In the genomic region with DNA sequence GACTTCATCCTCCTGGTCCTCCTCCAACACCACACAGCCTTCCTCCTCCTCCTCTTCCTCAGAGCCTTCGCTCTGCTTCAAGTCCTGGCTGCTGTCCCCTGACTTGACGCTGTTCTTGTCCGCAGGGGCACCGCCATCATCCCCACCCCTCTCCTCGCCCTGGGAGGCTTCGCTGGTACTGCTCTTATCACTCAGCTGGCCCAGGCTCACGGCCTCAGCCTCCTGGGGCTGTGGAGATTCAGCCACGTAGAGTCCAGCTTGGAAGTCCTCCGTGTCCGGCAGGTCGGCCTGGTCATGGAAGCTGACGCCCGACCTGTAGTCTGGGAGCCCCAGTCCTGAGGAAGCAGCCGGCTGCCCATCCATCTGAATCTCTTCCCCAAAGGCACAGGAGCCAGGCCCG, we compare ENCODE assay signal across 9 mouse cellular contexts. TPM values are rescaled to one million over a fixed set of nuclear protein-coding genes. Genes with fewer than 3 reads are reported as not detected.
A peak's percentile ranks its signal among the peaks of the same experiment; 100 is the strongest.
DNase-seq lines count a peak whose midpoint lies in the region; ATAC-seq and TF ChIP-seq lines count a peak whose summit lies in the region.
"Had no signal": no experiment of that assay in that cellular context is flagged by ENCODE, and none has a peak within 500 bp of the region (broad histone marks: within the 10 kb centered on the region; RNA-seq: fewer than 3 reads in every experiment).

No protein-coding gene starts in this region.

- H3K9me3 ChIP-seq in forebrain, embryonic 14.5 days (replicated peaks; ENCODE audit: control insufficient read depth, low read length) = no peaks in the 10 kb centered on the region
- no peaks in the 10 kb centered on the region for H3K9me3 ChIP-seq in forebrain, embryonic 13.5 days (replicated peaks)
- H3K9me3 ChIP-seq in kidney, postnatal 0 days (replicated peaks; ENCODE audit: low read length) = no peaks in the 10 kb centered on the region

- WGBS in forebrain, embryonic 14.5 days = 92% methylated on average over 15 of the region's 15 CpGs
- 93% methylated on average over 15 of the region's 15 CpGs for WGBS in forebrain, embryonic 13.5 days
- 81% methylated on average over 15 of the region's 15 CpGs for WGBS in kidney, postnatal 0 days
- 82% methylated on average over 15 of the region's 15 CpGs for WGBS in spleen, adult 2 months

- 0 out of 2 replicates have a peak overlapping the region, but pooled peaks have one; percentile 8 for H3K9ac ChIP-seq in forebrain, embryonic 14.5 days (ENCODE audit: low read length)
- H3K9ac ChIP-seq in forebrain, embryonic 13.5 days = no peak overlapping the region
- H3K9ac ChIP-seq in kidney, postnatal 0 days (ENCODE audit: low read depth, low read length) = peak overlapping the region; percentile 31; the same call in 1 of the 2 replicates

- DNase-seq in forebrain, embryonic 14.5 days (ENCODE audit: low spot score) = no peak
- no peak for DNase-seq in kidney, postnatal 0 days (ENCODE audit: low spot score)
- no peak for DNase-seq in kidney, postnatal 4 days
- DNase-seq in spleen, adult 2 months (ENCODE audit: low read depth in 1 of 2, low spot score in 2 of 2) = no peak
- DNase-seq in spleen, postnatal 14 days (ENCODE audit: low spot score in 2 of 2) = no peak
- peak; percentile 47 to 76 for DNase-seq in spleen, postnatal 4 days (ENCODE audit: low spot score in 2 of 2)
- DNase-seq in frontal cortex, postnatal 36 days (ENCODE audit: low spot score in 2 of 2) = no peak

- H3K36me3 ChIP-seq in forebrain, embryonic 14.5 days (ENCODE audit: control insufficient read depth, insufficient read depth, low read length) = peaks cover 27% of the 10 kb centered on the region
- H3K36me3 ChIP-seq in forebrain, embryonic 13.5 days (ENCODE audit: poor library complexity, severe bottlenecking) = peaks cover 47% of the 10 kb centered on the region
- H3K36me3 ChIP-seq in kidney, postnatal 0 days (ENCODE audit: insufficient read depth, low read length) = peaks cover 27% of the 10 kb centered on the region; the same call in 1 of the 2 replicates
- H3K36me3 ChIP-seq in spleen, adult 2 months (ENCODE audit: control insufficient read depth, insufficient read depth, low read length) = peaks cover 36% of the 10 kb centered on the region

- TF ChIP-seq POLR2A in spleen, adult 2 months (IDR thresholded peaks at IDR 0.05; ENCODE audit: low read depth, low read length) = no peak

- TF ChIP-seq CTCF in kidney, postnatal 0 days (IDR thresholded peaks at IDR 0.05; ENCODE audit: low read depth) = no peak
- no peak for TF ChIP-seq CTCF in spleen, adult 2 months (IDR thresholded peaks at IDR 0.05; ENCODE audit: extremely low read depth, insufficient read depth, insufficient read length, insufficient replicate concordance)

- H3K27ac ChIP-seq in forebrain, embryonic 14.5 days (ENCODE audit: low read depth, low read length) = no peak overlapping the region
- H3K27ac ChIP-seq in forebrain, embryonic 13.5 days = no peak overlapping the region
- H3K27ac ChIP-seq in kidney, postnatal 0 days = no peak overlapping the region
- H3K27ac ChIP-seq in spleen, adult 2 months (ENCODE audit: insufficient read depth, low read length) = peak overlapping the region; percentile 31; the same call in 1 of the 2 replicates

- no peak overlapping the region for H3K4me2 ChIP-seq in forebrain, embryonic 14.5 days (ENCODE audit: low read length)
- H3K4me2 ChIP-seq in forebrain, embryonic 13.5 days = no peak overlapping the region
- no peak overlapping the region for H3K4me2 ChIP-seq in kidney, postnatal 0 days (ENCODE audit: low read length)

- H3K27me3 ChIP-seq in forebrain, embryonic 14.5 days (replicated peaks; ENCODE audit: control insufficient read depth, insufficient read depth, low read length) = no peaks in the 10 kb centered on the region
- H3K27me3 ChIP-seq in forebrain, embryonic 13.5 days = 0 out of 2 replicates have a peak, but pooled peaks cover 5% of the 10 kb centered on the region
- no peaks in the 10 kb centered on the region for H3K27me3 ChIP-seq in kidney, postnatal 0 days (ENCODE audit: insufficient read depth, low read length)
- H3K27me3 ChIP-seq in spleen, adult 2 months (ENCODE audit: control insufficient read depth, insufficient read depth, low read length) = no peaks in the 10 kb centered on the region

- no peak for ATAC-seq in forebrain, embryonic 14.5 days
- no peak for ATAC-seq in forebrain, embryonic 13.5 days
- no peak for ATAC-seq in kidney, postnatal 0 days (replicated peaks; ENCODE audit: low FRiP score, low read depth)

- no peak overlapping the region for H3K4me3 ChIP-seq in forebrain, embryonic 14.5 days (ENCODE audit: low read depth, low read length)
- no peak overlapping the region for H3K4me3 ChIP-seq in forebrain, embryonic 13.5 days
- no peak overlapping the region for H3K4me3 ChIP-seq in kidney, postnatal 0 days (replicated peaks; ENCODE audit: low read depth, low read length)
- H3K4me3 ChIP-seq in spleen, adult 2 months (ENCODE audit: extremely low read depth, insufficient read depth, insufficient read length) = no peak overlapping the region; the same call in 1 of the 2 replicates

- peaks cover 10% of the 10 kb centered on the region; the same call in 1 of the 2 replicates for H3K4me1 ChIP-seq in forebrain, embryonic 14.5 days (ENCODE audit: control insufficient read depth, insufficient read depth, low read length)
- H3K4me1 ChIP-seq in forebrain, embryonic 13.5 days = peaks cover 18% of the 10 kb centered on the region
- H3K4me1 ChIP-seq in kidney, postnatal 0 days (replicated peaks; ENCODE audit: insufficient read depth, low read length) = peaks cover 12% of the 10 kb centered on the region; the same call in 1 of the 2 replicates
- peaks cover 21% of the 10 kb centered on the region for H3K4me1 ChIP-seq in spleen, adult 2 months (ENCODE audit: control insufficient read depth, insufficient read depth, insufficient read length)

RNA-seq across cellular contexts. Expression of a gene that starts 3.6 kb away (rescaled TPM):
- polyA plus RNA-seq in forebrain, embryonic 14.5 days (2014; fragmentation: Nextera tagmentation; extraction: Ambion mirVana) = 4.9 and 6.9 TPM in 2 replicates
- polyA plus RNA-seq in forebrain, embryonic 13.5 days (2015; fragmentation: Nextera tagmentation; extraction: Ambion mirVana) = 5.0 and 5.6 TPM in 2 replicates
- polyA plus RNA-seq in kidney, postnatal 0 days (2015; fragmentation: Nextera tagmentation; extraction: Ambion mirVana) = 4.9 and 5.3 TPM in 2 replicates
- polyA plus RNA-seq in spleen, adult 2 months (2012; rRNA removed) = 34.4 and 46.3 TPM in 2 replicates

RNA-seq across cellular contexts. Expression of a gene that starts 10.6 kb away (rescaled TPM):
- polyA plus RNA-seq in forebrain, embryonic 14.5 days (2014; fragmentation: Nextera tagmentation; extraction: Ambion mirVana) = 0.94 and 1.3 TPM in 2 replicates
- polyA plus RNA-seq in forebrain, embryonic 13.5 days (2015; fragmentation: Nextera tagmentation; extraction: Ambion mirVana) = 1.4 and 1.9 TPM in 2 replicates
- polyA plus RNA-seq in kidney, postnatal 0 days (2015; fragmentation: Nextera tagmentation; extraction: Ambion mirVana) = 9.3 and 11.8 TPM in 2 replicates
- 6.9 and 8.4 TPM in 2 replicates for polyA plus RNA-seq in spleen, adult 2 months (2012; rRNA removed)

RNA-seq across cellular contexts. Expression of a gene that starts 11.5 kb away (rescaled TPM):
- not detected in 2 replicates for polyA plus RNA-seq in forebrain, embryonic 14.5 days (2014; fragmentation: Nextera tagmentation; extraction: Ambion mirVana)
- polyA plus RNA-seq in forebrain, embryonic 13.5 days (2015; fragmentation: Nextera tagmentation; extraction: Ambion mirVana) = 0.42 TPM in 1 of 2 replicates, not detected in the other
- polyA plus RNA-seq in kidney, postnatal 0 days (2015; fragmentation: Nextera tagmentation; extraction: Ambion mirVana) = 45.2 and 57.0 TPM in 2 replicates
- 0.25 and 0.75 TPM in 2 replicates for polyA plus RNA-seq in spleen, adult 2 months (2012; rRNA removed)
- polyA plus RNA-seq: thymus, postnatal 0 days had no signal

RNA-seq across cellular contexts. Expression of a gene that starts 28.4 kb away (rescaled TPM):
- 23.6 and 35.0 TPM in 2 replicates for polyA plus RNA-seq in forebrain, embryonic 14.5 days (2014; fragmentation: Nextera tagmentation; extraction: Ambion mirVana)
- polyA plus RNA-seq in forebrain, embryonic 13.5 days (2015; fragmentation: Nextera tagmentation; extraction: Ambion mirVana) = 15.5 and 19.0 TPM in 2 replicates
- polyA plus RNA-seq in kidney, postnatal 0 days (2015; fragmentation: Nextera tagmentation; extraction: Ambion mirVana) = 90.9 and 98.4 TPM in 2 replicates
- polyA plus RNA-seq in spleen, adult 2 months (2012; rRNA removed) = 9.7 and 12.6 TPM in 2 replicates

RNA-seq across cellular contexts. Expression of a gene that starts 35.7 kb away (rescaled TPM):
- polyA plus RNA-seq in forebrain, embryonic 14.5 days (2014; fragmentation: Nextera tagmentation; extraction: Ambion mirVana) = 67.0 and 73.1 TPM in 2 replicates
- 56.3 and 63.2 TPM in 2 replicates for polyA plus RNA-seq in forebrain, embryonic 13.5 days (2015; fragmentation: Nextera tagmentation; extraction: Ambion mirVana)
- polyA plus RNA-seq in kidney, postnatal 0 days (2015; fragmentation: Nextera tagmentation; extraction: Ambion mirVana) = 36.3 and 36.6 TPM in 2 replicates
- polyA plus RNA-seq in spleen, adult 2 months (2012; rRNA removed) = 64.2 and 72.8 TPM in 2 replicates

Comparison
In these comparisons a context has a peak if more than half of its experiments do, and no peak if none do; other contexts are left out.
1. DNase-seq: peak in spleen, postnatal 4 days (2 of 2); none in forebrain, embryonic 14.5 days (single experiment), kidney, postnatal 0 days (single experiment), kidney, postnatal 4 days (0 of 2), spleen, adult 2 months (0 of 2), spleen, postnatal 14 days (0 of 2) and frontal cortex, postnatal 36 days (0 of 2).
2. RNA of a gene that starts 11.5 kb away (polyA plus RNA-seq): 45.2 to 57.0 TPM in kidney, postnatal 0 days; 0.25 to 0.75 TPM in spleen, adult 2 months, not detected in forebrain, embryonic 14.5 days and 0.42 TPM in forebrain, embryonic 13.5 days; every median in the first group is over 10 times any median in the second.